Mouse (Mus musculus) G1E-ER4 (cell line): Measurements from ENCODE around the gene Tcf25. TPM values are rescaled to one million over a fixed set of nuclear protein-coding genes. Genes with fewer than 3 reads are reported as not detected.

ENCODE experiments used
- GATA1 ChIP-seq: IDR thresholded peaks from one replicate; pipeline ENCODE4 v1.8.0; 2012; ENCODE audit warnings: low read length, inconsistent platforms
- polyA plus RNA-seq: library from polyadenylated mRNA; stranded (reverse); fragments of >175 nt; gene quantifications from 2 replicates; pipeline ENCODE4 v1.2.3, GENCODE M21; 2012

Tcf25 gene
- polyA plus RNA-seq, 1 experiment: 104 TPM

DNA sequence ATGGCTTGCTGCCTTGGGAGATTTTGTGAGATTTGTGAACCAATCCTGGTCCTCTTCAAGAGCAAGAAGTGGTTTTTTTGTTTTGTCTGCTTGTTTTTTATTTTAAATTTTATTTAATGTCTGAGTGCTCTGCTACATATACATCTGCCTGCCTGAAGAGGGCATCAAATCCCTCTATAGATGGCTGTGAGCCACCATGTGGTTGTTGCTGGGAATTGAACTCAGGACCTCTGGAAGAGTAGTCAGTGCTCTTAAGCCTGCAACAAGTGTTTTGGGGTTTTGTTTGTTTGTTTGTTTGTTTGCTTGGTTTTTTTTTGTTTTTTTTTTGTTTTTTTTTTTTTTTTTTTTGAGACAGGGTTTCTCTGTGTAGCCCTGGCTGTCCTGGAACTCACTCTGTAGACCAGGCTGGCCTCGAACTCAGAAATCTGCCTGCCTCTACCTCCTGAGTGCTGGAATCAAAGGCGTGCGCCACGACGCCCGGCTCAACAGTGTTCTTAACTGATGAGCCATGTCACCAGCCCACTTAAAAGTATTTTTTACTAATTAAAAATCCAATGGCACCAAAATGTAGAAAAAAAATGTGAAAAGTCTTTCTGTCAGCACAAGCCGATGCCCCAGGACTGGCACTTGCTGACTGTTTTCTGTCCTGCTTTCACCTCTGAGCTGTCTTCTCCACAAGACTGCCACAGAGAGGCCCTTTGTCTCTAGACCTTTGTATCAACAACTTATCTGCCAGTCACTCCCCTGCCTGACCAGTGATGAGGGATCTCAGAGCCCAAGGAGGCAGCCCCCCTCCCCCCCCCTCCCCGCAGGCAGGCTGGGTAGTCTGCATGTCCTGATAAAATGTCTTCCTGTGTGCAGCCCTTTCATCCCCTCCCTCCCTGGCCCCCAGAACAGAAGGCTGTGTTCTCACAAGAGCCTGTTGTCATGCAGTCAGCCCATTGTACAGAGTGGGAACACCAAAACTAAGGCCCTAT is 42.7 kb downstream of the Tcf25 start:
- TF ChIP-seq GATA1: peak; percentile 24

DNA sequence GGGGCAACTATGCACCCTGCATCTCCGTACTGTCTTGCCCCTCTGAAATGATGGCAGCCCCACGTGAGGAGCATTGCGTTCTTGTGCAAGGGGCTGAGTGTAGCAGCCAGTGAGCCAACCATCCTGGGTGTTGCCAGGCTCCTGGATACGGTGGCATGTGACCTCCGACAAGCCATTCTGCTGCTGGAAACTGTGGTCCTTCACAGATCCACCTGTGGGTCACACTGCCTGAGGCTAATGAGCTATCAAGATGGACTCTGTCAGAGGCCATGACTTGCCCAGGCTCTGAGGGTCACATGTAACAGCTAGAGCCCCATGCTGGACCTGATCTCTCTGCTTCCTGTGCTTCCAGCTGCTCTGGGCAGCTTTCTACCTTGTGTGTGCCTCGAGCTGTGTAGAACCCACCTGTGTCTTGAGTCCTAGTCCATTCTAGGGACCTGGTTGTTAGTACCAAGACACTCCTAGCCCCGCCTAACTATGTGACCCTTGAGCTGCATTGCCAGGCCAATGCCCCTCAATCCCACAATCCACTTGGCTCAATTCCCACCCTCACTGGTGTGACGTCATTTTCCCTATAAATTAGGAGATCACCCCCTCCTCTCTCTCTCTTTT is 43.5 kb downstream of the Tcf25 start:
- TF ChIP-seq GATA1: no peak

DNA sequence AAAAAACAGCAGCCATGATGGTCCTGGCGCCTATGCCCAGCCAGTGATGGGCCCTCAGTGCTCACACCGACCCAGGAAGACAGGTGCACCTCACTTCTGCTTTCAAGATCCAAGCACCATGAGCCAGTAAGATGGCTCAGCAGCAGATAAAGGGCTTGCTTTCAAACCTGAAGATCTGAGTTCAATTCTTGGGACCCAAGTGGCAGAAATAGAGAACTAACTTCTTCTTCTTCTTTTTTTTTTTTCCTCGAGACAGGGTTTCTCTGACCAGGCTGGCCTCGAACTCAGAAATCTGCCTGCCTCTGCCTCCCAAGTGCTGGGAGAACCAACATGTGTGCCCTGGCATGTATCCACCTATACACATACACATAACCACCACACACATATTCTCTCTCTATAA is 46.2 kb downstream of the Tcf25 start:
- no peak for TF ChIP-seq GATA1

GRCm38 (mm10) chr8:123420525-123421281 is 47.1 kb downstream of the Tcf25 start:
- TF ChIP-seq GATA1: no peak

- TF ChIP-seq GATA1: no peak
These were observed 47.8 kb downstream of the Tcf25 start for GRCm38 (mm10) chr8:123421325-123421724.

DNA sequence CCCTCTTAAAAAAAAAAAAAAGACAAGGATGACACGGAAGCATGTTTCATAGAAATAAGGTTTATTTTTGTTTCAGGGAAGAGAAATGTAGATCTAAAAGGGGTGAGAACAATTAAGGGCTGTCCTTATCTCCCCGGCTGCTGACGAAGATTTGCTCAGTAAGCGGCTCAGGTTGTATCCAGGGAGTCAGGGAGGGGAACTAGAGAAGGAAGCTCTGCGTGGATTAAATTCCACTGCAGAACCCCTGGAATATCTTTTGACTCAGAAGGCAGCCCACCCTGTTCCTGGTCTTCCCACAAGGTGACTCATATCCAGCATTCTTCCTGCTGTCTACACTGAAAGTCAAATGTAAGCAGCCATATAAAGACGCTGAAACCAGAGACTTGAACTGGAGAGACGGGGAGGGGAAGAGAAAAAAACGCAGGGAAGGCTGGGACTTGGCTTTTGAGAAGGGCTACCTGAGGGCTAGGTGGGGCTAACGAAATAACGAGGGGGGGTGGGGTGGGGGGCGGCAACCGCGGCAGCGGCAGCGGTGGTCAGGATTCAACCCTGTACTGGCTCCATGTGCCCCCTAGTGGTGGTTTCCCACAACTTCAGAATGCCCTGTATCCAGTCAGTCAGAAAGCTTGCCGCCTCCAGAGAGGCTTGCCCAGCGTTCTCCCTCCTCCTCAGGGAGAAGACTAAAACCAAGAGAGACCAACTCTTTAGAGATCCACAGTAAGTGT is 48.7 kb downstream of the Tcf25 start:
- no peak for TF ChIP-seq GATA1

DNA sequence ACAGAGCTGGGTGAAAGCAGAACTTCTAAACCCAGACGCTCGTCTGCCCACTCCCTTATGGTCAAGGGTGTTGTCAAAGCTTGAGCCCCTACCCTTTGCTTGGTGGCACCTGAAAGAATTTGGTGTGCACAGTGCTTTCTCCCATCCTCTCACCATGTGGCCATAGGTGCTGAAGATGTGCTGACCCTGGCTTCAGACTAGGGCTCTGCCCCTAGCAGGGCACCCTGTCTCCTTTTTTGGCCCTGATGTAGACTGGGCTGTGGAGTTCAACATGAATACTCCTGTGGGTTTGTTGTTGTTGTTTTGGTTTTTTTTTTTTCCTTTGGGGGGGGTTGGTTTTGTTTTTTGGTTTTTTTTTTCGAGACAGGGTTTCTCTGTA is 49.2 kb downstream of the Tcf25 start:
- TF ChIP-seq GATA1: no peak

- TF ChIP-seq GATA1: no peak
These were observed 49.9 kb downstream of the Tcf25 start, which contains the start of gene Def8 for GRCm38 (mm10) chr8:123423441-123423840. Gene Def8, plus strand, starts transcription at chr8:123423527.

- no peak for TF ChIP-seq GATA1
These were observed 53.3 kb downstream of the Tcf25 start for GRCm38 (mm10) chr8:123426511-123427509.

DNA sequence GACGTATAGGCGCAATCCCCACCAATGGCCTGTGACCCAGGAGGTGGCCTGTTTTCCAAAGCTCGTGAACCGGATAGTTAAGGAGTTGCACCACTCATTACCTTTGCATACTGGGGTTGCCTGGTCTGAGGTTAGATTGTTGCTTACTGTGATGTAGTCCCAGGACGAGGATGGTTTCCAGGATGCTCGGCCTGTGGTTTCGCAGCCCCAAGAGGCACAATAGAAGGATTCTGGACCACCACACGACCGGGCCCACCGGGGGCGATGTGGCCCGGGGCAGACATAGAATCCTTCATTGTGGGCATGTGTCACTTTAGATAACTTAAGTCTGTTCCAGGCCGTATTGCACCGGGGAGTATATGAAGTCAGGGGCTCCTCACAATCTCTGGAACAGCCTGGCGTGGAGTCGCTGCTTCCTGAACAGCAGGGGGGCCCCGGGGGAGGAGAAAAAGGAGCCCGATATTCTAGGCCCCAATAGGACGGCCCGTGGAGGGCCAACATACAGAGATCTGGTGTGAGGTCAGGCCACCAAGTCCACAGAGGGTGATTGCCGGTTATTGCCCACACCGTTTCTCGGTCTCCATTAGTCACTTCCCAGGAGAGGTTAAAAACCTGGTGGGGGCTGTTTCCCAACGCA is 54.2 kb downstream of the Tcf25 start:
- no peak for TF ChIP-seq GATA1

- TF ChIP-seq GATA1: no peak
These were observed 54.9 kb downstream of the Tcf25 start for GRCm38 (mm10) chr8:123428343-123428893.

GRCm38 (mm10) chr8:123428939-123429721 is 55.6 kb downstream of the Tcf25 start:
- no peak for TF ChIP-seq GATA1
